Mouse (Mus musculus) lung, postnatal 0 days (tissue): Measurements from ENCODE around the gene Gulp1.

Experiments
- CTCF ChIP-seq: IDR thresholded peaks from 2 replicates; pipeline ENCODE4 v1.5.1; 2016; ENCODE audit warnings: antibody characterized with exemption, mild to moderate bottlenecking
- EP300 ChIP-seq: IDR thresholded peaks from 2 replicates; pipeline ENCODE4 v1.6.1; 2016; ENCODE audit warnings: antibody characterized with exemption, mild to moderate bottlenecking, control low read depth

DNA sequence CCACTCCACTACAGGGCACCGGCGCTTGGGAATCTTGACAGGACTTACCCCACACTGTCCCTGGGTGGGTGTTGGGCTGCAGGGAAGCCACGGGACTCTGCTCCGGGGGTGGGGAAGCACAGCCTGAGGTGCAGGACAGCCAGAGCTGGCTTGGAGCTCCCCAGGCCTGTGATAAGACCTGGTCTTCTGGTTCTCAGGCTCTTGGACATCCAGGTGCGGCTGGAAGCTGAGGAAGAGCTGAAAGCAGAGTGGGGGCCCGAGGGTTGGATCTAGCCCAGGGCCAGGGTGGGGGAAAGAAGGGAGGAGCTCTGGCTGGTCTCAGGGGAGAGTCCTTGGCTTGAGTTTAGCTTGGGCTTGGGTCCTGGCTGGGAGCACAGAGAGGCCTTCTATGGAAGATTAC, 1.1 kb upstream of the Gulp1 start:
- TF ChIP-seq CTCF = no peak
- TF ChIP-seq EP300 = no peak
